Mouse (Mus musculus) heart, embryonic 16.5 days (tissue): Measurements from ENCODE around the gene Tnfrsf22. TPM values are rescaled to one million over a fixed set of nuclear protein-coding genes. Genes with fewer than 3 reads are reported as not detected.
"Not testable (repeated sequence)": the region's sequence is repeated elsewhere in the genome, so short reads cannot be mapped to it uniquely, and the experiment has no call there.

Experiments used
- ATAC-seq: fragments of 200-750 bp; cut with Nextera tagmentation; replicated peaks from 2 replicates; pipeline ENCODE4 v1.8.0; 2017; ENCODE audit warnings: moderate number of reproducible peaks; ENCODE audit not compliant: insufficient read depth, low FRiP score; ENCODE audit errors: extremely low read depth
- H3K27ac ChIP-seq: fragments of 300-500 bp; sonication (generic); 2 replicates; pipeline ENCODE4 v1.5.1; 2014; ENCODE audit warnings: mild to moderate bottlenecking, low read length, control low read depth, moderate library complexity
- H3K27me3 ChIP-seq: fragments of 300-500 bp; sonication (generic); 2 replicates; pipeline ENCODE4 v1.6.1; 2014; ENCODE audit warnings: low read length, mixed read lengths; ENCODE audit not compliant: control insufficient read depth, insufficient read depth
- H3K36me3 ChIP-seq: fragments of 300-500 bp; sonication (generic); 2 replicates; pipeline ENCODE4 v1.6.1; 2014; ENCODE audit not compliant: control insufficient read depth, insufficient read depth
- H3K4me1 ChIP-seq: fragments of 300-500 bp; sonication (generic); 2 replicates; pipeline ENCODE4 v1.6.1; 2014; ENCODE audit warnings: low read length, mixed read lengths; ENCODE audit not compliant: control insufficient read depth, insufficient read depth
- H3K4me2 ChIP-seq: fragments of 300-500 bp; sonication (generic); 2 replicates; pipeline ENCODE4 v1.6.1; 2014; ENCODE audit warnings: low read depth, mild to moderate bottlenecking, control low read depth, low read length
- H3K4me3 ChIP-seq: fragments of 300-500 bp; sonication (generic); 2 replicates; pipeline ENCODE4 v1.5.1; 2014; ENCODE audit warnings: mild to moderate bottlenecking, control low read depth, low read length
- H3K9ac ChIP-seq: fragments of 300-500 bp; sonication (generic); 2 replicates; pipeline ENCODE4 v1.6.1; 2014; ENCODE audit warnings: low read length, control low read depth
- H3K9me3 ChIP-seq: fragments of 300-500 bp; sonication (generic); replicated peaks from 2 replicates; pipeline ENCODE4 v1.6.1; 2016; ENCODE audit warnings: low read length; ENCODE audit not compliant: control insufficient read depth
- WGBS: fragments of 180-500 bp; shearing (Covaris S2); extraction: QIAGEN DNeasy Blood & Tissue Kit; methylation state at CpG from one replicate; pipeline ENCODE4 v1.1.7; 2014; 5-methylcytosine and 5-hydroxymethylcytosine counted together
- polyA plus RNA-seq: library from polyadenylated mRNA; unstranded; fragments of >200 nt; fragmentation: Nextera tagmentation; extraction: Ambion mirVana; gene quantifications from 2 replicates; pipeline ENCODE4 v1.2.1, GENCODE M21; 2015

Tnfrsf22 gene
- polyA plus RNA-seq, 1 experiment from 2014 or later, result 2.2 TPM

- 54% methylated on average over 10 of the region's 10 CpGs for WGBS
- not testable (repeated sequence) for H3K27me3 ChIP-seq, H3K9ac ChIP-seq, H3K9me3 ChIP-seq, ATAC-seq, H3K4me1 ChIP-seq, H3K36me3 ChIP-seq, H3K27ac ChIP-seq
- Histone ChIP-seq H3K4me2 (peak overlapping the region; percentile 98), H3K4me3 (peak overlapping the region; percentile 70)
These were observed 397 bp upstream of the Tnfrsf22 start for GRCm38 (mm10) chr7:143649769-143650346.

DNA sequence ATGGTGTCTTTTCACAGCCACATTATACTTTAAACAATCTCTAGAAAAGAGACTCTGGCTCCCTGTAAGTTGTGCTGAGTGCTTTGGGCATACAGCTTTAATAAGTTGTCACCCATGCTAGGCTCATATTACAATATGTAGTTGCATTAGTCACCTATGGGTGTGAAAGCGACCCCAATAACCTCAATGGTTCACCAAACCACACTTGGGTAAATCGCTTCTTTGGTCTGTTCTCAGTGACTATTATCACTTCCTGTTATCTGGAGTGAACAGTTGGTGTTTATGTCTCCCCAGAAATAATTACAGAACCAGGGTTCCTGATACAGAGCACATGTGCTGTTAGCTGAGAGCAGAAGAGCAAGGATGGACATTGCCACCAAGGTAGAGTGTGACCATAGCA is 5.5 kb downstream of the Tnfrsf22 start:
- WGBS, result 73% methylated on average over 2 of the region's 2 CpGs
- H3K4me1 ChIP-seq, H3K9ac ChIP-seq, H3K4me3 ChIP-seq, H3K27ac ChIP-seq, H3K9me3 ChIP-seq, H3K27me3 ChIP-seq, ATAC-seq, H3K36me3 ChIP-seq, H3K4me2 ChIP-seq: not testable (repeated sequence)

GRCm38 (mm10) chr7:143636674-143637073 is 12.8 kb downstream of the Tnfrsf22 start:
- Histone ChIP-seq H3K27ac (no peak overlapping the region), H3K4me1 (no peaks in the 10 kb centered on the region), H3K9me3 (no peaks in the 10 kb centered on the region; the same call in 1 of the 2 replicates), H3K9ac (no peak overlapping the region), H3K4me2 (no peak overlapping the region), H3K4me3 (no peak overlapping the region), H3K27me3 (no peaks in the 10 kb centered on the region), H3K36me3 (no peaks in the 10 kb centered on the region)
- ATAC-seq, result no peak
- WGBS, result 96% methylated on average over 1 of the region's 1 CpGs

DNA sequence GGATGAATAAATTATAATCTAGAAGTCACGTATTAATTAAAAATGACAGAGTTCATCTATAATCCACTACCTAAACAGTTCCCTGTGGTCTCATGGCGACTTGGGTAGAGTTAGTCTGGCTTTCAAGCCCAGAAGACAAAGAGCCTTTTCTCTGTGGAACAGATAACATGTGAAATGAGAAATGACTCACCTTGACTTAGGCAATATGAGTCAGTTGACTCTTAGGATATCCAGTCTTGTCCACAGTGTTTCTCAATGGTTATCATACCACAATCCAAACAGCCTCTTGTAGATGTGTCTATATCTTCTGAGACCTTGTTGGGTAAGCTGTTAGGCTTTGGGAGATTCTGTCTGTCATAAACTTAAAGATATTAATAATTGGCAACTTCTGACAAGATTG is 18.0 kb downstream of the Tnfrsf22 start:
- Histone ChIP-seq H3K4me1 (no peaks in the 10 kb centered on the region), H3K36me3 (no peaks in the 10 kb centered on the region), H3K27me3 (no peaks in the 10 kb centered on the region), H3K4me2 (no peak overlapping the region), H3K9ac (no peak overlapping the region), H3K27ac (no peak overlapping the region), H3K9me3 (no peaks in the 10 kb centered on the region; the same call in 1 of the 2 replicates), H3K4me3 (no peak overlapping the region)
- ATAC-seq, result no peak
- WGBS, result 57% methylated on average over 2 of the region's 2 CpGs

- no peaks in the 10 kb centered on the region for H3K36me3 ChIP-seq
- no peak overlapping the region for H3K9ac ChIP-seq
- no peak overlapping the region for H3K4me2 ChIP-seq
- H3K4me3 ChIP-seq, result no peak overlapping the region
- no peak overlapping the region for H3K27ac ChIP-seq
- H3K9me3 ChIP-seq, result no peaks in the 10 kb centered on the region; the same call in 1 of the 2 replicates
- H3K27me3 ChIP-seq, result no peaks in the 10 kb centered on the region
- no peaks in the 10 kb centered on the region for H3K4me1 ChIP-seq
- WGBS, result 21% methylated on average over 1 of the region's 1 CpGs
- ATAC-seq, result no peak
These were observed 20.0 kb downstream of the Tnfrsf22 start for GRCm38 (mm10) chr7:143629501-143629900.

DNA sequence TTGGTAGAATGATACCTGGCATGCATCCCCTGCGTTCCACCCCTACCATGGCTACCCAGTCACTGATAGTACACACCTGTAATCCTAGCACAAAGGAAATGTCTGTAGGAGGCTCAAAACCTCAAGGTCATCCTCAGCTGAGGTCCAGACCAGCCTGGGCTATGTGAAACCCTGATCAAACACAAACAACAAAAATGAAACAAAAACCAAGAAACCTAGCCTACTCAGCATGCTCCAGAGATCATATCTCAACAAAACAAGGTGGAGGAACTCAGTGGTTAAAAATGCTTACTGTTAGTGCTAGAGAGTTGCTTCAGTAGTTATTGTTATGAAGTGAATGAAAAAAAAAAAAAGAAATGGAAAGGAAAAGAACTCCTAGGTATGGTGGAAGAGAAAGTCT is 20.9 kb downstream of the Tnfrsf22 start, which contains the start of gene Tnfrsf26:
TSS of gene Tnfrsf26 (minus strand) at position 183 of the 400 bp plus-strand sequence.
- no peak within 1 kb of the TSS for H3K4me3 ChIP-seq
- H3K9me3 ChIP-seq, result no peaks in the 10 kb centered on the region; the same call in 1 of the 2 replicates
- peak within 1 kb of the TSS; percentile 25; the same call in 1 of the 2 replicates for H3K9ac ChIP-seq
- H3K4me1 ChIP-seq, result no peaks in the 10 kb centered on the region
- ATAC-seq, result no peak
- H3K4me2 ChIP-seq, result peak within 1 kb of the TSS; percentile 37
- no peaks in the 10 kb centered on the region for H3K27me3 ChIP-seq
- WGBS, result 77% methylated on average over 1 of the region's 1 CpGs
- no peak within 1 kb of the TSS; the same call in 1 of the 2 replicates for H3K27ac ChIP-seq
- H3K36me3 ChIP-seq, result no peaks in the 10 kb centered on the region

DNA sequence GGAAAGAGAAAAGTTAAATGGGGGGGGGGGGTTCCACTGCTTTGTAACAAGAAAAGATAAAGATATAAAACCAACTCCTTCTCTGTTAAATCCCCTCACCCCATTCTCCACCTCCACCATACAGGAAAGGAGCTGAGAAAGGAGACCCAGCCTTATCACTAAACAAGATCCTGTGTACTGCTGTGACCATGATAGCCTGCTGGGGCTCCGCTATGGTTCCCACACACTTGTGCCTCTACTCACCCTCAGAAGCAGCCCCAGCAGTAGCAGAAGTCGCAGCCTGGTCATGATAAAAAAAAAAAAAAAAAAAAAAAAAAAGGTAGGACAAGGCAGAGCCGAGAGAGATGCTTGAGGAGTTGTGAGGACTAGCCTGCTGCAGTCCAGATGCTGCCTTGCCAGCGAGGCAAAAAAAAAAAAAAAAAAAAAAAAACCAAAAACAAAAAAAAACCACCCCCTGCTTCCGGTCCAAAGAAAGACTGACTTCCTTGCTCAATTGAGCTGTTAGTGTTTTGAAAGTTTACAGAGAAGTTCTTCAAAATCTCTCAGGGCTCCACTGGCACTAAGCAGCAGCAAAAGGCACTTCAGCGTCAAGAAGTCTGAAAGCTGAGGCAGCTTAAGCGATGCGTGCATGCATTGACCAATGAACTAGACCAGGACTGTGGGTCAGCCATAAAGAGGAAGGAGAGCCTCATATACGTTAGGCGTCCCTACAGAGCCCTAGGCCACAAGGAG is 21.7 kb downstream of the Tnfrsf22 start:
- H3K36me3 ChIP-seq, result no peaks in the 10 kb centered on the region
- H3K4me1 ChIP-seq, result no peaks in the 10 kb centered on the region
- H3K9me3 ChIP-seq, result no peaks in the 10 kb centered on the region
- H3K27ac ChIP-seq, result no peak overlapping the region; the same call in 1 of the 2 replicates
- peak overlapping the region; percentile 20 for H3K4me2 ChIP-seq
- 36% methylated on average over 10 of the region's 10 CpGs for WGBS
- H3K27me3 ChIP-seq, result no peaks in the 10 kb centered on the region
- H3K4me3 ChIP-seq, result no peak overlapping the region
- ATAC-seq, result no peak
- H3K9ac ChIP-seq, result peak overlapping the region; percentile 25; the same call in 1 of the 2 replicates

GRCm38 (mm10) chr7:143626178-143626577 is 23.3 kb downstream of the Tnfrsf22 start:
- Histone ChIP-seq H3K9ac (no peak overlapping the region), H3K9me3 (no peaks in the 10 kb centered on the region), H3K36me3 (no peaks in the 10 kb centered on the region), H3K4me2 (no peak overlapping the region), H3K4me3 (no peak overlapping the region), H3K4me1 (no peaks in the 10 kb centered on the region), H3K27ac (no peak overlapping the region), H3K27me3 (no peaks in the 10 kb centered on the region)
- no peak for ATAC-seq
- 53% methylated on average over 2 of the region's 2 CpGs for WGBS

- Histone ChIP-seq H3K36me3 (no peaks in the 10 kb centered on the region), H3K4me2 (no peak overlapping the region), H3K9me3 (no peaks in the 10 kb centered on the region), H3K4me3 (no peak overlapping the region), H3K4me1 (no peaks in the 10 kb centered on the region), H3K27me3 (no peaks in the 10 kb centered on the region), H3K9ac (no peak overlapping the region), H3K27ac (no peak overlapping the region)
- ATAC-seq, result no peak
- 52% methylated on average over 5 of the region's 5 CpGs for WGBS
These were observed 24.3 kb downstream of the Tnfrsf22 start for GRCm38 (mm10) chr7:143625151-143625550.
